Mouse (Mus musculus): ENCODE data around the gene Upk1b. TPM values are rescaled to one million over a fixed set of nuclear protein-coding genes. Genes with fewer than 3 reads are reported as not detected.
A peak's percentile ranks its signal among the peaks of the same experiment; 100 is the strongest.

Gene Upk1b
- polyA plus RNA-seq, 1 experiment from 2014 or later = 14.8 TPM

DNA sequence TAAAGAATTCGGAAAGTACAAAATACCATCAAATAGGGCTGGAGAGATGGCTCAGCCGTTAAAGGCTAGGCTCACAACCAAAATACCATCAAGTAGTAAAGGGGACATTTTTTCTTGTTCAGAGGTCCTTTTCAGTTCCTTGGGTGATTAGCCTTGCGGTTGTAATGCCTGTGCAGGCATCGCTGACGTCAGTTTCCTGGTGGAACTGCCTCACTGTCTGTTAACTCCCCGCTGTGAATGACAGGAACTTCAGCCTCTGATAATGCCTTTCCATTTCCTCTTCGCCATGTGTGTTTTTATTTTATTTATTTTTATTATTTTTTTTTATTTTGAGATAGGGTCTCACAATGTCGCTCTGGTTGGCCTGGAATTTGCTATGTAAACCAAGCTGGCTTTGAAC lies 69.2 kb downstream of the Upk1b start:
- Histone ChIP-seq H3K36me3 (ENCODE audit: control insufficient read depth, insufficient read depth, low read length) (no peaks in the 10 kb centered on the region), H3K27me3 (ENCODE audit: control insufficient read depth, insufficient read depth, low read depth, low read length) (no peaks in the 10 kb centered on the region), H3K4me1 (replicated peaks; ENCODE audit: control insufficient read depth, insufficient read depth, low read length) (peaks cover 8% of the 10 kb centered on the region; the same call in 1 of the 2 replicates), H3K27ac (ENCODE audit: low read length) (no peak overlapping the region), H3K4me2 (ENCODE audit: low read depth, low read length) (peak overlapping the region; percentile 15), H3K9ac (ENCODE audit: low read length) (no peak overlapping the region), H3K4me3 (ENCODE audit: low read length) (no peak overlapping the region), H3K9me3 (ENCODE audit: control insufficient read depth, low read length) (no peaks in the 10 kb centered on the region)
- no peak for ATAC-seq (ENCODE audit: low read depth)
- 31% methylated on average over 8 of the region's 8 CpGs for WGBS

DNA sequence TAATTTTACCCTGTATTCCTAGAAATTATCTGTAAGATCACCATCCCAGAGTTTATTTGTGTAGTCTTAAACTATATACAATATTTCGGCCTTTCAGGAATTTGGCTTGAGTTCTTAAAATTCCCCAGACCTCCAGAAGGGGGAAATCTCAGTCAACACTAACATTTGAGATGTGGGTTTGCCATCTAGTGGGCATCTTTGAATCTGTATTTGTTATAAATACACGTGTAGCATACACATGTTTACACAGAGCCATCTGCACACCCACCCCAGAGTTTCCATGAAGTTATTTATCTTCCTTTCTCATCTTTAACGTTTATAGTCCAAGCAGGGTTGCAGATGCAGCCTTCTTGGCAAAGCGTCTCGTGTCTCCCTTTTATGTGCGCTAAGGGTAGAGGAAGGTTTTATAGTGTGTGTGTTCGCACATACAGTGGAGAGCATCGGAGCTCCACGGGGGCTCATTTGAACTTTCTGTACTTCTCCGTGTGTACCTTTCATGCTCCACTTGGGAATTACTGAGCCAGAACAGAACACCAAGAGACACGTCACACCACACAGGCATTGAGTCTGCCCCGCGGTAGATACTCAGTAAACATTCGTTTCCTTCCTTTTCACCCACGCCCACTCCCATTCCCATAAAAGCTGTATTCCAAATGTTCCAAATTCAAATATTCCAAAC lies 70.4 kb downstream of the Upk1b start:
- Histone ChIP-seq H3K36me3 (ENCODE audit: control insufficient read depth, insufficient read depth, low read length) (no peaks in the 10 kb centered on the region), H3K27me3 (ENCODE audit: control insufficient read depth, insufficient read depth, low read depth, low read length) (no peaks in the 10 kb centered on the region), H3K4me3 (ENCODE audit: low read length) (peak overlapping the region; percentile 37), H3K9me3 (ENCODE audit: control insufficient read depth, low read length) (no peaks in the 10 kb centered on the region), H3K4me1 (replicated peaks; ENCODE audit: control insufficient read depth, insufficient read depth, low read length) (peaks cover 8% of the 10 kb centered on the region; the same call in 1 of the 2 replicates), H3K4me2 (ENCODE audit: low read depth, low read length) (peak overlapping the region; percentile 67), H3K9ac (ENCODE audit: low read length) (0 out of 2 replicates have a peak overlapping the region, but pooled peaks have one; percentile 44), H3K27ac (ENCODE audit: low read length) (peak overlapping the region; percentile 66)
- 26% methylated on average over 15 of the region's 15 CpGs for WGBS
- ATAC-seq (ENCODE audit: low read depth) = peak; percentile 77

DNA sequence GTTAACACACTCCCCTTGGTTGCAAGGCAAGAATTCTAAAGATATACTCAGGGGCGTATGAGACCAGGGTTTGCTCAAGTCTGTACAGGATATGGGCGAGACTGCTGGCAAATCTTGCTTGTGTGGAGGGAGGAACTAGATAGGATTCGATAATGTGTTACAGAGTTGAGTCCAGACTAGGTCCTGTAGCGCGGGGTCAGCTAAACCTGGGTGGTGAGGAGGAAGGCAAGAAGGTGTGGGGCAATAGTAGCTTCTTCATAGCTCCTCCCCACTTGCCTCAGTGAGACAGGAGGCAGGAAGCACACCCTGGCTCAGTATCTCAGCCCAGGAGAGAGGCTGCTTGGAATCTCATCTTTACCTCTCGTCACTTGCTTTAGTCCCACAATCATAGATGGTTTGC lies 71.0 kb downstream of the Upk1b start:
- no peak overlapping the region for H3K27ac ChIP-seq (ENCODE audit: low read length)
- no peaks in the 10 kb centered on the region for H3K36me3 ChIP-seq (ENCODE audit: control insufficient read depth, insufficient read depth, low read length)
- no peak overlapping the region for H3K4me3 ChIP-seq (ENCODE audit: low read length)
- ATAC-seq (ENCODE audit: low read depth) = peak; percentile 23
- peaks cover 8% of the 10 kb centered on the region; the same call in 1 of the 2 replicates for H3K4me1 ChIP-seq (replicated peaks; ENCODE audit: control insufficient read depth, insufficient read depth, low read length)
- no peak overlapping the region for H3K4me2 ChIP-seq (ENCODE audit: low read depth, low read length)
- no peaks in the 10 kb centered on the region for H3K27me3 ChIP-seq (ENCODE audit: control insufficient read depth, insufficient read depth, low read depth, low read length)
- WGBS = 65% methylated on average over 6 of the region's 6 CpGs
- H3K9ac ChIP-seq (ENCODE audit: low read length) = no peak overlapping the region
- H3K9me3 ChIP-seq (ENCODE audit: control insufficient read depth, low read length) = no peaks in the 10 kb centered on the region

DNA sequence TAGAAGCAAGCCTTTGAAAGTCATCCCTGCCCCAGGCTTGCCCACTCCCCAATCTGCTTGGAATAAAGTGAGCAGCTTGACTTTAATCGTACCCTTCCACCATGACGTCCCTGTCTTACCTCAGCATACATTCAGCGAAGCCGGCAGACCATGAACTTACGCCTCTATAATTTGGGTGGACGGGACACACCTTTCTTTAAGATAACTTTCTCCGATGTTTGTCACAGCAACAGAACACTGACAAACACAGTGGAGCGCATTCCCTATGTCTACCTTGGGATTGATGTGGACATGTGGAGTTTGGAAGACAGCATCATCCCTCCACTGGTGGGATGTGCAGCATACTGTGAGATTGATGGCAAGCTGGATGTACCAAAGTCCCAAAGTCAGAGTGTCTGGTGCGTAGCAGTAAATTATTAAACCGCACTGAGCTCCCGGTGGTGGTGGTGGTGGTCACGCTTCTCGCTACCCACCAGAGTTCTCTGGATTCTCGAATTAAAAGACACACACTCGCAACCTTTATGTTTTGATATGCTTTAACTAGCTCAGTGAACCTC lies 71.5 kb downstream of the Upk1b start:
- Histone ChIP-seq H3K4me2 (ENCODE audit: low read depth, low read length) (no peak overlapping the region), H3K9me3 (ENCODE audit: control insufficient read depth, low read length) (no peaks in the 10 kb centered on the region), H3K4me3 (ENCODE audit: low read length) (no peak overlapping the region), H3K27me3 (ENCODE audit: control insufficient read depth, insufficient read depth, low read depth, low read length) (no peaks in the 10 kb centered on the region), H3K36me3 (ENCODE audit: control insufficient read depth, insufficient read depth, low read length) (no peaks in the 10 kb centered on the region), H3K9ac (ENCODE audit: low read length) (no peak overlapping the region), H3K27ac (ENCODE audit: low read length) (no peak overlapping the region), H3K4me1 (replicated peaks; ENCODE audit: control insufficient read depth, insufficient read depth, low read length) (peaks cover 8% of the 10 kb centered on the region; the same call in 1 of the 2 replicates)
- 90% methylated on average over 15 of the region's 15 CpGs for WGBS
- no peak for ATAC-seq (ENCODE audit: low read depth)

GRCm38 (mm10) chr16:38724974-38725373 lies 75.2 kb downstream of the Upk1b start:
- H3K4me1 ChIP-seq (replicated peaks; ENCODE audit: control insufficient read depth, insufficient read depth, low read length) = peaks cover 5% of the 10 kb centered on the region; the same call in 1 of the 2 replicates
- 64% methylated on average over 13 of the region's 13 CpGs for WGBS
- no peaks in the 10 kb centered on the region for H3K36me3 ChIP-seq (ENCODE audit: control insufficient read depth, insufficient read depth, low read length)
- H3K27me3 ChIP-seq (ENCODE audit: control insufficient read depth, insufficient read depth, low read depth, low read length) = no peaks in the 10 kb centered on the region
- H3K9ac ChIP-seq (ENCODE audit: low read length) = no peak overlapping the region
- H3K4me2 ChIP-seq (ENCODE audit: low read depth, low read length) = 0 out of 2 replicates have a peak overlapping the region, but pooled peaks have one; percentile 4
- H3K9me3 ChIP-seq (ENCODE audit: control insufficient read depth, low read length) = no peaks in the 10 kb centered on the region
- peak; percentile 80 for ATAC-seq (ENCODE audit: low read depth)
- H3K4me3 ChIP-seq (ENCODE audit: low read length) = no peak overlapping the region
- peak overlapping the region; percentile 47 for H3K27ac ChIP-seq (ENCODE audit: low read length)

- peak overlapping the region; percentile 45 for H3K27ac ChIP-seq (ENCODE audit: low read length)
- no peak overlapping the region for H3K9ac ChIP-seq (ENCODE audit: low read length)
- H3K4me3 ChIP-seq (ENCODE audit: low read length) = no peak overlapping the region
- no peaks in the 10 kb centered on the region for H3K27me3 ChIP-seq (ENCODE audit: control insufficient read depth, insufficient read depth, low read depth, low read length)
- no peaks in the 10 kb centered on the region for H3K9me3 ChIP-seq (ENCODE audit: control insufficient read depth, low read length)
- H3K4me1 ChIP-seq (replicated peaks; ENCODE audit: control insufficient read depth, insufficient read depth, low read length) = peaks cover under 1% of the 10 kb centered on the region; the same call in 1 of the 2 replicates
- H3K4me2 ChIP-seq (ENCODE audit: low read depth, low read length) = peak overlapping the region; percentile 4; the same call in 1 of the 2 replicates
- WGBS = 61% methylated on average over 8 of the region's 8 CpGs
- no peaks in the 10 kb centered on the region for H3K36me3 ChIP-seq (ENCODE audit: control insufficient read depth, insufficient read depth, low read length)
- ATAC-seq (ENCODE audit: low read depth) = peak; percentile 31; the same call in 1 of the 2 replicates
Measured at GRCm38 (mm10) chr16:38724256-38724655, 75.9 kb downstream of the Upk1b start.

Other genes starting within 250 kb of the Upk1b start
- gene Tmem39a, start 241.6 kb downstream of the Upk1b start, polyA plus RNA-seq (2015; fragmentation: Nextera tagmentation; extraction: Ambion mirVana) = 123 and 130 TPM in 2 replicates
- 21.5 and 23.9 TPM in 2 replicates for gene Arhgap31, start 87.1 kb downstream of the Upk1b start, polyA plus RNA-seq (2015; fragmentation: Nextera tagmentation; extraction: Ambion mirVana)
- gene B4galt4, start 58.1 kb downstream of the Upk1b start, polyA plus RNA-seq (2015; fragmentation: Nextera tagmentation; extraction: Ambion mirVana) = 34.7 and 38.1 TPM in 2 replicates
- gene 4930435E12Rik, start 28.4 kb upstream of the Upk1b start, polyA plus RNA-seq (2015; fragmentation: Nextera tagmentation; extraction: Ambion mirVana) = not detected in 2 replicates
- 0.16 and 0.25 TPM in 2 replicates for gene Igsf11, start 92.3 kb upstream of the Upk1b start, polyA plus RNA-seq (2015; fragmentation: Nextera tagmentation; extraction: Ambion mirVana)

All from lung, embryonic 16.5 days (tissue).